Mouse (Mus musculus) forebrain, embryonic 13.5 days (tissue): ENCODE results near the gene H2-Q6. TPM values are rescaled to one million over a fixed set of nuclear protein-coding genes. Genes with fewer than 3 reads are reported as not detected.
A peak's percentile ranks its signal among the peaks of the same experiment; 100 is the strongest.
"Not testable (repeated sequence)": the region's sequence is repeated elsewhere in the genome, so short reads cannot be mapped to it uniquely, and the experiment has no call there.

Experiments used
- ATAC-seq: fragments of 200-750 bp; cut with Nextera tagmentation; 2 replicates; pipeline ENCODE4 v1.8.0; 2017
- H3K27ac ChIP-seq: fragments of 300-500 bp; sonication (generic); 2 replicates; pipeline ENCODE4 v1.5.1; 2015; ENCODE audit warnings: inconsistent platforms, mild to moderate bottlenecking, moderate library complexity
- H3K27me3 ChIP-seq: fragments of 300-500 bp; sonication (generic); 2 replicates; pipeline ENCODE4 v1.6.1; 2015; ENCODE audit warnings: mild to moderate bottlenecking, inconsistent platforms
- H3K36me3 ChIP-seq: fragments of 300-500 bp; sonication (generic); 2 replicates; pipeline ENCODE4 v1.6.1; 2015; ENCODE audit warnings: mild to moderate bottlenecking, inconsistent platforms; ENCODE audit not compliant: poor library complexity, severe bottlenecking
- H3K4me1 ChIP-seq: fragments of 300-500 bp; sonication (generic); 2 replicates; pipeline ENCODE4 v1.6.1; 2015; ENCODE audit warnings: inconsistent platforms
- H3K4me2 ChIP-seq: fragments of 300-500 bp; sonication (generic); 2 replicates; pipeline ENCODE4 v1.6.1; 2015; ENCODE audit warnings: inconsistent platforms, mild to moderate bottlenecking, moderate library complexity
- H3K4me3 ChIP-seq: fragments of 300-500 bp; sonication (generic); 2 replicates; pipeline ENCODE4 v1.5.1; 2015; ENCODE audit warnings: mild to moderate bottlenecking, inconsistent platforms
- H3K9ac ChIP-seq: fragments of 300-500 bp; sonication (generic); 2 replicates; pipeline ENCODE4 v1.6.1; 2015; ENCODE audit warnings: mild to moderate bottlenecking, inconsistent platforms
- H3K9me3 ChIP-seq: fragments of 300-500 bp; sonication (generic); replicated peaks from 2 replicates; pipeline ENCODE4 v1.6.1; 2016; ENCODE audit warnings: inconsistent platforms
- WGBS: fragments of 180-500 bp; shearing (Covaris S2); methylation state at CpG from one replicate; pipeline ENCODE4 v1.1.7; 2015; 5-methylcytosine and 5-hydroxymethylcytosine counted together
- polyA plus RNA-seq: library from polyadenylated mRNA; unstranded; fragments of >200 nt; fragmentation: Nextera tagmentation; extraction: Ambion mirVana; gene quantifications from 2 replicates; pipeline ENCODE4 v1.2.1, GENCODE M21; 2015

H2-Q6 gene
- 0.22 and 0.43 TPM in 2 replicates for polyA plus RNA-seq

GRCm38 (mm10) chr17:35424624-35425416 is at the start of gene H2-Q6:
Gene H2-Q6, plus strand, starts transcription at chr17:35424850.
- Histone ChIP-seq H3K27me3 (peaks cover 36% of the 10 kb centered on the region), H3K4me3 (peak within 1 kb of the TSS; percentile 35), H3K4me2 (peak within 1 kb of the TSS; percentile 63), H3K9ac (peak within 1 kb of the TSS; percentile 57)
- peak; percentile 55; the same call in 1 of the 2 replicates for ATAC-seq
- H3K27ac ChIP-seq, H3K9me3 ChIP-seq, H3K36me3 ChIP-seq, H3K4me1 ChIP-seq: not testable (repeated sequence)
- WGBS, result 1% methylated on average over 52 of the region's 66 CpGs

DNA sequence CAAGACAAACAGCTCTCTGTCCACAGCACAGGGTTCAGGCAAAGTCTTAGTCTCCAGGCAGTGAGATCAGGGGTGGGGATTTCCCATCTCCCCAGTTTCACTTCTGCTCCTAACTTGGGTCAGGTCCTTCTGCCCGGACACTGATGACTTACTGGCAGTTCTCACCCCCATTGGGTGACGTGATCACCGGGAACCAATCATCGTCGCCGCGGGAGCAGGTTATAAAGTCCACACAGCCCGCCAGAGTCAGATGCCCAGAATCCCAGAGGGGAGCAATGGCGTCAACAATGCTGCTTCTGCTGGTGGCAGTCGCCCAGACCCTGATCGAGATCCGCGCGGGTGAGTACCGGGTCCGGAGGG is 45.3 kb upstream of the H2-Q6 start, which contains the start of gene H2-Q4:
Gene H2-Q4, plus strand, starts transcription at position 249 of the 360 bp plus-strand sequence.
- Histone ChIP-seq H3K27ac (no peak within 1 kb of the TSS), H3K4me2 (peak within 1 kb of the TSS; percentile 93), H3K9ac (peak within 1 kb of the TSS; percentile 65), H3K9me3 (no peaks in the 10 kb centered on the region), H3K4me1 (peaks cover 9% of the 10 kb centered on the region), H3K27me3 (0 out of 2 replicates have a peak, but pooled peaks cover 4% of the 10 kb centered on the region), H3K4me3 (peak within 1 kb of the TSS; percentile 55), H3K36me3 (no peaks in the 10 kb centered on the region)
- WGBS, result under 1% methylated on average over 16 of the region's 16 CpGs
- ATAC-seq, result peak; percentile 68

DNA sequence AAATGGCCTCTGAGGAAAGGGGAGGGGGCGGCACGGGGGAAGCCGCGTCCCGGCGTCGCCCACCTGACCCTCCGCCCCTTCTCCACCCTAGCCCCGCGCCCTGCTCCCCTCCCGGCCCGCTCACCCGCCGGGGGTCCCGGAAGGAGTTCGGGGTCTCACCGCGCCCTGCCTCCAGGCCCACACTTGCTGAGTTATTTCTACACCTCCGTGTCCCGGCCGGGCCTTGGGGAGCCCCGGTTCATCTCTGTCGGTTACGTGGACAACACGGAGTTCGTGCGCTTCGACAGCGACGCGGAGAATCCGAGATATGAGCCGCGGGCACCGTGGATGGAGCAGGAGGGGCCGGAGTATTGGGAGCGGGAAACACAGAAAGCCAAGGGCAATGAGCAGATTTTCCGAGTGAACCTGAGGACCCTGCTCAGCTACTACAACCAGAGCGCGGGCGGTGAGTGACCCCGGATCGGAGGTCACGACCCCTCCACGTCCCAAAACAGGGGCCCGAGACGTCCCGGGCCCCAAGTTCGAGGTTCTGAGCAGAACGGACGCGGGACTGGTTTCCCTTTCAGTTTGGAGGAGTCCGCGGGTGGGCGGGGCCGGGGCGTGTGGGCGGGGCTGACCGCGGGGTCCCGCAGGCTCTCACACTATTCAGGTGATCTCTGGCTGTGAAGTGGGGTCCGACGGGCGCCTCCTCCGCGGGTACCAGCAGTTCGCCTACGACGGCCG is 44.8 kb upstream of the H2-Q6 start:
- peak; percentile 41; the same call in 1 of the 2 replicates for ATAC-seq
- peak overlapping the region; percentile 65 for H3K9ac ChIP-seq
- H3K4me2 ChIP-seq, result peak overlapping the region; percentile 93
- WGBS, result 1% methylated on average over 63 of the region's 70 CpGs
- no peaks in the 10 kb centered on the region for H3K9me3 ChIP-seq
- H3K27ac ChIP-seq, result no peak overlapping the region
- peak overlapping the region; percentile 55 for H3K4me3 ChIP-seq
- H3K27me3 ChIP-seq, result 0 out of 2 replicates have a peak, but pooled peaks cover 4% of the 10 kb centered on the region
- no peaks in the 10 kb centered on the region for H3K36me3 ChIP-seq
- H3K4me1 ChIP-seq, result peaks cover 9% of the 10 kb centered on the region

DNA sequence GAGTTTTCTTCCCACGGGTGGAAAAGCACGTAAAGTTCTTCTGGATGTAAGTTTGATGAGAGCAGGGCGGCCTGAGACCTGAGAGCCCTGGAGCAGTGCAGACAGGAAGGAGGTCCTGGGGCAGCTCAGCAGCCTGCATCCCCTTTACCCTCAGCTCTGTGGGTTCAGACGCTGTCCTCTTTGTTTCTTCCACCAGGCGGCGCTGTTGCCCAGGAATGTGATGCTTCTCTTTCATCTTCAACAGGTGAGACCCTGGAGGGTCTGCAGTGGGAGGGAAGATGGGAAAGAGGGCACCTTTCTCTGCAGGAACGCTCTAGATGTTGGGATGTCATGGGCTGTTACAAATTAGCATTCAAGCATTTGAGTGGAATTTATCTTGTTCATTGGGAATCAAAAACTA is 34.9 kb upstream of the H2-Q6 start:
- not testable (repeated sequence) for H3K9ac ChIP-seq, H3K4me2 ChIP-seq, H3K27me3 ChIP-seq, H3K4me3 ChIP-seq, H3K9me3 ChIP-seq, H3K4me1 ChIP-seq, ATAC-seq, H3K36me3 ChIP-seq, H3K27ac ChIP-seq
- WGBS, result 4% methylated on average over 7 of the region's 7 CpGs

GRCm38 (mm10) chr17:35392671-35393070 is 32.0 kb upstream of the H2-Q6 start:
- H3K4me3 ChIP-seq, H3K4me2 ChIP-seq, H3K4me1 ChIP-seq, H3K9me3 ChIP-seq, ATAC-seq, H3K9ac ChIP-seq, H3K27ac ChIP-seq, H3K36me3 ChIP-seq: not testable (repeated sequence)
- peaks cover 13% of the 10 kb centered on the region for H3K27me3 ChIP-seq
- 72% methylated on average over 2 of the region's 2 CpGs for WGBS

DNA sequence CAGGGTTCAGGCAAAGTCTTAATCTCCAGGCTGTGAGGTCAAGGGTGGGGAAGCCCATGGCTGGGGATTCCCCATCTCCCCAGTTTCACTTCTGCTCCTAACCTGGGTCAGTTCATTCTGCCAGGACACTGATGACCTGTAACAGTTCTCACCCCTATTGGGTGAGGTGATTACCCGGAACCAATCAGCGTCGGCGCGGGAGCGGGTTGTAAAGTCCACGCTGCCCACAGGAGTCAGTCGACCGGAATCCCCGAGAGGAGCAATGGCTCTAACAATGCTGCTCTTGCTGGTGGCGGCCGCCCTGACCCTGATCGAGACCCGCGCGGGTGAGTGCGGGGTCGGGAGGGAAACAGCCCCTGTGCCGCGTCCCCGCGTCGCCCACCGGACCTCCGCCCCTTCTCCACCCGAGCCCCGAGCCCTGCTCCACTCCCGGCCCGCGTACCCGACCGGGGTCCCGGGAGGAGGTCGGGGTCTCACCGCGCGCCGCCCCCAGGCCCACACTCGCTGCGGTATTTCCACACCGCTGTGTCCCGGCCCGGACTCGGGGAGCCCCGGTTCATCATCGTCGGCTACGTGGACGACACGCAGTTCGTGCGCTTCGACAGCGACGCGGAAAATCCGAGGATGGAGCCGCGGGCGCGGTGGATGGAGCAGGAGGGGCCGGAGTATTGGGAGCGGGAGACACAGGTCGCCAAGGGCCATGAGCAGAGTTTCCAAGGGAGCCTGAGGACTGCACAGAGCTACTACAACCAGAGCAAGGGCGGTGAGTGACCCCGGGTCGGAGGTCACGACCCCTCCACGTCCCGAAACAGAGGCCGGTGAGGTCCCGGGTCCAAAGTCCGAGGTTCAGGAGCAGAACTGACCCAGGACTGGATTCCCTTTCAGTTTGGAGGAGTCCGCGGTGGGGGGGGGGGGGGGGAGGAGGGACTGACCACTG is 30.5 kb upstream of the H2-Q6 start:
- Histone ChIP-seq H3K4me2 (peak overlapping the region; percentile 52), H3K27me3 (peaks cover 13% of the 10 kb centered on the region), H3K4me3 (peak overlapping the region; percentile 24)
- H3K27ac ChIP-seq, H3K9me3 ChIP-seq, H3K4me1 ChIP-seq, H3K9ac ChIP-seq, H3K36me3 ChIP-seq: not testable (repeated sequence)
- peak; percentile 36; the same call in 1 of the 2 replicates for ATAC-seq
- WGBS, result 3% methylated on average over 57 of the region's 75 CpGs

DNA sequence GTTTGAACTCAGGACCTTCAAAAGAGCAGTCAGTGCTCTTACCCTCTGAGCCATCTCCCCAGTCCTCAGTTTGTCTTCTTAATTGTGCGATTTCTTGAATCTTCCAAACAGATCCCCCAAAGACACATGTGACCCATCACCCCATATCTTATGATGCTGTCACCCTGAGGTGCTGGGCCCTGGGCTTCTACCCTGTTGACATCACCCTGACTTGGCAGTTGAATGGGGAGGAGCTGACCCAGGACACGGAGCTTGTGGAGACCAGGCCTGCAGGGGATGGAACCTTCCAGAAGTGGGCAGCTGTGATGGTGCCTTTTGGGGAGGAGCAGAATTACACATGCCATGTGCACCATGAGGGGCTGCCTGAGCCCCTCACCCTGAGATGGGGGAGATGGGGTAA is 27.7 kb upstream of the H2-Q6 start:
- 89% methylated on average over 2 of the region's 2 CpGs for WGBS
- not testable (repeated sequence) for H3K4me1 ChIP-seq, H3K27ac ChIP-seq, ATAC-seq, H3K4me2 ChIP-seq, H3K9ac ChIP-seq, H3K9me3 ChIP-seq, H3K36me3 ChIP-seq, H3K4me3 ChIP-seq
- peaks cover 13% of the 10 kb centered on the region for H3K27me3 ChIP-seq

DNA sequence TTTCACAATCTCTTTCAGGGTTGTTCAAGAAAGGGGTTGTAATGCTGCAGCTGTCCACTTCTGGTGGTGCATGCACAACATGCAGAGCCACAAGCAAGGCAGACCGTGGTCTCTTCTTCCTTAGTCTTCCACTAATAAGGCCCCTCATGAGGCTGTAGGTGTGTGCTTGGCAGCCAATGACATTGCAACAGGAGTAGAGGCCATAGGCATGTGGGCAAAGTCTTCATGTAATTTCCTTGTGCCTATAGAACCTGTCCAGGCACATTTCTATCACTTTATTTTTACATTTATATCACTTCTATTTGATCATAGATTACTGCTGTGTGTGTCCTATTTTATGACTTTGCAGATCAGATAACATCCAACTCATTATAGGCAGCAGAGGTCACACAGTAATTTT is 11.6 kb upstream of the H2-Q6 start:
- H3K9ac ChIP-seq, H3K27ac ChIP-seq, H3K36me3 ChIP-seq, H3K4me1 ChIP-seq, H3K27me3 ChIP-seq, H3K4me2 ChIP-seq, H3K4me3 ChIP-seq, ATAC-seq, H3K9me3 ChIP-seq: not testable (repeated sequence)
- no CpG with 5 or more reads among the region's 1 CpGs for WGBS

GRCm38 (mm10) chr17:35415273-35416129 is 9.1 kb upstream of the H2-Q6 start:
- not testable (repeated sequence) for ATAC-seq, H3K9me3 ChIP-seq

DNA sequence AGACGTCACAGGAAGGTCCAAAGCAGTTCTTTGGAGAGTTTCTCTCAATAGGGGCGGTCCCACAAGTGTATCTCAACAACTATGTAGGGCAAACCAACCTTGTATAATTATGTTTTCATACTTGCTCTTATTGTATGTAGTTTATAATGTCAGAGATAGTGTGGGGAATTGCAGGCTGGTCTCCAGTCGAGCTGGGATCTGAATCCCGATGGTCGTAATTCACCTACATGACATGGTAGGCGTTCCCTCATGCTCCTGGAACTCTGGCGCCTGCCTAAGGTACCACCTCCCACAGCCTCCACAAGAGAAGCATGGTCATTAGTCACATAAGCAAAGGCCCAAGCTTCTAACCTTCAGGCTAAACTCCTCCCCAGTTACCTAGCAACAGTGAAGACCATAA is 5.9 kb upstream of the H2-Q6 start:
- H3K4me3 ChIP-seq, result no peak overlapping the region
- ATAC-seq, result no peak
- no peaks in the 10 kb centered on the region for H3K9me3 ChIP-seq
- no peak overlapping the region for H3K27ac ChIP-seq
- H3K9ac ChIP-seq, result no peak overlapping the region
- no peaks in the 10 kb centered on the region for H3K4me1 ChIP-seq
- WGBS, result 83% methylated on average over 7 of the region's 7 CpGs
- H3K36me3 ChIP-seq, result no peaks in the 10 kb centered on the region
- H3K27me3 ChIP-seq, result peaks cover 12% of the 10 kb centered on the region
- H3K4me2 ChIP-seq, result no peak overlapping the region

More at GRCm38 (mm10) chr17:35415273-35416129, 9.1 kb upstream of the H2-Q6 start:
- H3K27ac ChIP-seq, H3K36me3 ChIP-seq, H3K4me2 ChIP-seq, H3K4me1 ChIP-seq, H3K27me3 ChIP-seq, H3K9ac ChIP-seq, H3K4me3 ChIP-seq: not testable (repeated sequence)
- WGBS, result 58% methylated on average over 2 of the region's 10 CpGs

GRCm38 (mm10) chr17:35419564-35419963 is 5.1 kb upstream of the H2-Q6 start:
- not testable (repeated sequence) for H3K4me2 ChIP-seq, ATAC-seq
- 75% methylated on average over 4 of the region's 4 CpGs for WGBS

More at GRCm38 (mm10) chr17:35419564-35419963, 5.1 kb upstream of the H2-Q6 start:
- not testable (repeated sequence) for H3K27ac ChIP-seq, H3K4me1 ChIP-seq, H3K9me3 ChIP-seq, H3K36me3 ChIP-seq, H3K9ac ChIP-seq, H3K4me3 ChIP-seq
- peaks cover 16% of the 10 kb centered on the region for H3K27me3 ChIP-seq
